Mouse (Mus musculus): ENCODE results near the gene Ccdc183.

Gene Ccdc183

DNA sequence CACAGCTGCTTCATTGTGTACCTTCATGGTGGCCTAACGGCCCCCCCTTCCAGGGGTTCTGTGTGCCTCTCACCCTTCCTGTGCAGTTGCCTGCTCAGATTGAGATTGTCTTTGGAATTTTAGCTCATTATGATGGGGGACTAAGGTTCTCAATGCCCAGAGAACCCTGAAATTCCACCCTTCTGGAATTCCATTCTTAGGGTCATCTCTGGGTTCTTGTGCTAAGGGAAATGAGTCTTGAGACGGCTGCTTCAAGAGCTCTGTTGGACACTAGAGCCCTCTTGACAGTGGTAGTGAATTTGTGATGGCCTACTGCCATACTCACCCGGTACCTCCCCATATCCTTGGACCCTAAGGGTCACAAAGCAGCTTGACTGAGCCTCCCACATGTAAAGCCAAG, at the start of gene Ccdc183:
Gene Ccdc183, minus strand, starts transcription at position 101 of the 400 bp plus-strand sequence.
- DNase-seq (ENCODE audit: low read depth), result no peak

DNA sequence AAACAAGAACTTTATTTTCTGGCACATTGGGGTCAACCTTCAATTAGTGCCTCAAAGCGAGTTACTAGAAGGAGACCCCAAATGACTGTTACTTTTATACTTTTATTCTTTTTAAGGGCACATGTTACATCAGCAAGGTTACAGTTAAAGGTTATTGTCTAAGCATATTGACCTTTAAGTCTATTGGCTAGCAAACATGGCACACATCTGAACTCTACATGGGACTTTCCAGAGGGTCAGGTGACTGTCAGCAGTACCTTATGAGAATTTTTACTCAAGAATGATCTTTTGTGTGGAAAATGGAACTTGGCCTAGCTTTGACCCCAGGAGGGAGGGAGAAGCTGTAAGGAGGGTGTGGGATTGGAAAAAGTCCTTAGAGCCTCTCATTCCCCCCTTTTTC, 49.0 kb upstream of the Ccdc183 start:
- DNase-seq (ENCODE audit: low read depth), result no peak

DNA sequence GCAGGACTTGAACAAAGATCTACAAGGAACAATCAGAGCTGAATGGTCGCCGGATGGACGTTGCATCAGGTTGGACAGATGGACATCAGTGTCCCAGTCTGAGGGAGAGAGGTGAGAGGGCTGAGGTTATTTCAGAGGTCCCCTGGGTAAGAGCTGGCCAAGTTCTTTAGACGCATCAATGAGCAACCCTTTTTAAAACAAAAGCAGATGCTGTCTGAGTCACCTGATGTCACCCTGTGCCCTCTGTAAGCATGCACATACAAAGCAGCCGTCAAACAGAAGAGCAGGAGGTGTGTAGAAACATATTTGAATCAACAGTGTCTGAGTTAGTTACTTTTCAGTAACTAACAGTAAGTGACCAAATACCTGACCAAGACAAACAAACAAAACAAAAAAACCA, 46.6 kb upstream of the Ccdc183 start:
- no peak for DNase-seq (ENCODE audit: low read depth)

DNA sequence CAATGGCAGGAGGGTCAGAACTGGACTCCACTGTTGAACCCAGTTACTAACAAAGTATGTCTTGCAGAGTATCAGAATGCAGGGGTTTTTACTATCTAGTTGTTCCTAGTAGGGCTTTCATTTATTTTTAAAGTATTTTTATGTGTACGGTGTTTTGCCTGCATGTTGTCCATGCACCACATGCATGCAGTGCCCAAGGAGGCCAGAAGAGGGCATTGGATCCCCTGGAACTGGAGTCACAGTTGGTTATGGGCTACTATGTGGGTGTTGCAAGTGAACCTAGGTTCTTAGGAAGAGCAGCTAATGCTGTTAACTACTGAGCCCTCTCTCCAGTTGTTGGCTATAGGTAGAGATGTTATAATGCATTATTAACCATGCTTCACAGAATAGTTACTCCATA, 46.0 kb upstream of the Ccdc183 start:
- DNase-seq (ENCODE audit: low read depth), result peak; percentile 2

DNA sequence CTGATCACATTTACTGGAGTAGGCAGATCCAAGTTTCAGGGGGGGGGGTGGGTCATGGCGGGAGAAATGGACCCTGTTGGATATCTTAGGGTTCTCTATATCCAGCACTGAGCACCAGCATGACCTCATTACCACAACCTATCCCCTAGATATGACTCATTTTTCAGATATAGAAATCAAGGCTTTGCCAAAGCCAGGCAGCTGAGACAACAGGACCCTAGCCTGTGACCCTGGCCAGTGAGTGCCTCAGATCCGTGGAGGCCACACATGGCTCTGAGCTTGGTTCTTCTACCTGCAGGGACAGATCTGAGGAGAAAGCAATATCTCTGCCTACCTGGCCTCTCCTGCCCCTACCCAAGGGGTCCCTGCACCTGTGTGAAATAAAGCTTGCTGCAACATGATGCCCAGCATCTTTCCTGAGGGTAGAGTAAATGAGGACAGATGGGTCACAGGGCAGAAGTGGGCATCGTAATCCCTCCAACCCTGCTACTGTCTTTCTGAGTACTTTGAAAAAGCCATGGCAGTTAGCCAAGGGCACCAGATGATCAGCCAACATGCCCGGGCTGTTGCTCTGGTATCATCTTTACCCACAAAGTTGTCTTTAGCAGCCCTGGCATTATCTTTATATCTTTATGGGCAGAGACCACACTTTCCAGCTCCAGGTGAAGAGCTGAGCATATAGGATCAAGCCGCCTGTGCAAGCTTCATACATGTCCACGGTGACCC, 43.9 kb upstream of the Ccdc183 start:
- no peak for DNase-seq (ENCODE audit: low read depth)

DNA sequence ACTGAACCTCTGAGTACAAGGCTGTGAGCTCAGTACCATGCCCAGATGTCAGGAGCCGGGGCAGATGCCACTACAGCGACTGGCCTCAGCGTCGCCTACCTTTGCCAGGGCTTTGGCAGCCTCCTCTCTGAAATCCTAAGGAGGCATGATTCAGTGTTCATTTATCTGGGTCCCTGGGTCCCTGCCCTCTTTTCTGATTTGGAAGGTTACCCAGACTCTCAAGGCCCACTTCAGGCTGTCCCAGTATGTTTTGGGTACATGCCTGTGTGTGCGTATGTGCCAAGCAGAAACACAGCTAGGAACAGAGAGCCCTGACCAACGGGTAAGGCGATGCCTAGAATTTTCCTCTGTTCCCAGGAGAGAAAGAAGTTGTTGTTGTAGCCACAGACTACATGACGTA, 42.8 kb upstream of the Ccdc183 start:
- no peak for DNase-seq (ENCODE audit: low read depth)

DNA sequence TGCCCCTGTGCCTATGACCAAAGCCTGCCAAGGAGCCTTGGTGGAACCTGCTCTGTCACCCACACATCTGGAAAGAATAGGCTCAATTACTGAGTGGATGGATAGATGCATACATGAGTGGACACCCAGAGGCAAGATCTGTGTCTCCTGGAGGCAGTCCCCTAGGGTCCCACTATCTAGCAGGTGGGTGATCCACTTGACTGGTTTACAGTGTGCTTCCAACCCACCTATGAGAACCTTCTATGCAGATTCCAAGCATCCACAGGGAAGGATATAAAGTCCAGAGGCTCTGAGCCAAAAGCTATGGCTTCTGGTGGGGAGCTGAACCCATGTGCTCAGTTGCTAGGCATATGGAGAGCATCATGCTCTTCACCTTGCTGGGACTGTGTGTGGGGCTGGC, 40.2 kb upstream of the Ccdc183 start, which contains the start of gene Lcn5:
Gene Lcn5, plus strand, starts transcription at position 301 of the 400 bp plus-strand sequence.
- DNase-seq (ENCODE audit: low read depth), result no peak

DNA sequence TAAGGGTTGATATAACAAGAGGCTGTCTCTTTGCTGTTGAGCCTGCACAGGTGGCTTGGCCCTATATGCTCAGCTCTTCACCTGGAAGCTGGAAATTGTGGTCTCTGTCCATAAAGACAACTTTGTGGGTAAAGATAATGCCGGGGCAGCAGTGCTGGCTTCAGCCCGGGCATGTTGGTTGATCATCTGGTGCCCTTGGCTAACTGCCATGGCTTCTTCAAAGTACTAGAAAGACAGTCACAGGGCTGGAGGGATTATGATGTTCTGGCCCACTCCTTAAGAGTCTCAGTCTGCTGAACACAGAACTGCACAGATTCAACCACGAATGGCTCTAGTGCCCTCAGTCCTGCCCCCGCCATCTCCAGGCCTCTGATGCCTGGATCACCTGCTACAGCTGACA, 39.8 kb upstream of the Ccdc183 start:
- DNase-seq (ENCODE audit: low read depth), result no peak

DNA sequence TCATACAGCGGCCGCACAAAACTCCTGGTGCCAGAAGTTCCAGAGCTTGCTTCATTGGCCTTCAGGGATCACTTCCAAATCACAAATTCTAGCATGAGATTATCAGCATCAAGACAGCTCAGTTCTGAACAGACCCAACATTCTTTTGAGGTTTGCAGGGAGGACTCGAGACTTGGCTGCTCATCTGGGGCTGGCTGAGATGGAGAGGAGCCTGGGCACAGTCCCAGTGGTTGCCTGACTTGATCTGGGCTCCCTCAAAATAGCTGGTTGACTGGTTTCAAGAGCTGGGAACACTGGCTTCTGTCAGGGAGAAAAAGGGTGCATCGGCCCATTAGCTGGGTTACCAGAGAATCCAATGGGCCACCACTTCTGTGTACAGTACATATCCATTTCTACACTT, 39.2 kb upstream of the Ccdc183 start:
- DNase-seq (ENCODE audit: low read depth), result no peak

DNA sequence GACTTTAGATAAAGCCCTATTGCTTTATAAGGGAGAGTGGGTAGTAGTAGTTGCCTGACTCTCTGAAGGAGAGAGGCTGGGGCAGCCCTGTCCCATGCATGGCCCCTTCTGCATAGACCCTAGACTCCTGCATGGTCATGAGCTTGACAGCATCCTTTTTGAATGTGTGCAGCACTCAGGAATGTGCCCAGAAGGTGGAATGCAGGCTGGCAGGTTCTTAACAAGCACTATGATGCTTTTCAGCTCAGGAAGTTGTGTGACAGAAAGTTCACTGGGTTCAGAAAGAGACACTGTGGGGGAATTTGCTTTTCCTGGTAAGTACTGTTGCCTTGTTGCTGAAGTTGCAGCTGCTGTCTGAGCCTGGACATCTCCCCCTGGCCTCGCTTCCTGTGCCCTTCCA, 37.0 kb upstream of the Ccdc183 start:
- DNase-seq (ENCODE audit: low read depth), result no peak

DNA sequence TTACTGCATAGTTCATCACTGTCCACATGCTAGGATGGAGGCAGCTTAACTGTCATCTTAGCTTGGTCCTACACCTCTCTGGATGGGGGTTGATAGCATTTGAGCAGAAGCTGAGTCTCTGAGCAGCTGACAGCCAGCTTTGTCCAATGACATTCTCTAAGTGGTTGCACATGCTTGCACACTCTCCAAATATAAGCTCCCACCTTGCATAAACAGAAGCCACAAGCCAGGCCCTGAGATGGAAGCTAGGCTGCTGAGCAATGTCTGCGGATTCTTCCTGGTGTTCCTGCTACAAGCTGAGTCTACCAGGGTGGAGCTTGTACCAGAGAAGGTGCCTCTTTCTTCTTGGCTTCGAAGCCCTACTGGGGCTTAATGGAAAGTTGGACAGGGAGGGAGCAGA, 35.4 kb upstream of the Ccdc183 start, which contains the start of gene Lcn8:
Gene Lcn8, plus strand, starts transcription at position 219 of the 400 bp plus-strand sequence.
- DNase-seq (ENCODE audit: low read depth), result no peak

DNA sequence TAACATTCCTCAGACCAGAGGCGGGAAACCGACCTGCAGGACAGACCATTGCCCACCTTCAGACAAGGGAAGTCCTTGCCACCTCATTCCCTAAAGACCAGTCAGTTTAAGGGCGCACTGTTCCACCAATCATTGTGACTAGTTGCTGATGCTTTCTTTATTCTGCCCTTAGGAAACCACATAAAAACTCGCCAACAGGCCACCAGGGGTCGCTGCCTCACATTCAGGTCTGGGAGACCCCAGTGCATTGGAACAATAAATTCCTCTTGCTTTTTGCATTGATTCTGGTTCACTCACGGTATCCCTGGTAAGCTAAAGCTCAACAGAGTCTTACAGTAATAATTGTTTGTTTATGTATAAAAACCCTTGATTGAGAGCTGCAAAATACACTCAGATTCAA, 22.4 kb upstream of the Ccdc183 start:
- no peak for DNase-seq (ENCODE audit: low read depth)

DNA sequence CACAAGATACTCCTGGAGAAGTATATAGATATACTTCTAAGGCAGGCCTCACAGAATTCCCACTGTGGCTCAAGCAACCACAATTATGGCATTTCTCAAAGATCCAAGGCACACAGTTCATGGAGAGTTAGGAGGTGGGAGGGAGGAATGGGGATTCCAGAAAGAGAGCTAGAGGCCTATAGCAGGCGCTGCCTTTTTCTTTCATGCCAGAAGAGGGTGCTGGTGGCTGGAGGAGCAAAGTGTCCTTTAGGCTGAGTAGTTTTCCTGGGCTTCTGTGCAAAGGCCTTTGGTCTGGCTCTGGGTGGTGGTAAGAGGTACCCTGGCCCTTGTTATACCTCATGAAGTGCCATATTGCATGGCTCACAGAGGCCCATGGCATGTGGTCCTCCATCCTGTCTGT, 16.6 kb upstream of the Ccdc183 start:
- no peak for DNase-seq (ENCODE audit: low read depth)

DNA sequence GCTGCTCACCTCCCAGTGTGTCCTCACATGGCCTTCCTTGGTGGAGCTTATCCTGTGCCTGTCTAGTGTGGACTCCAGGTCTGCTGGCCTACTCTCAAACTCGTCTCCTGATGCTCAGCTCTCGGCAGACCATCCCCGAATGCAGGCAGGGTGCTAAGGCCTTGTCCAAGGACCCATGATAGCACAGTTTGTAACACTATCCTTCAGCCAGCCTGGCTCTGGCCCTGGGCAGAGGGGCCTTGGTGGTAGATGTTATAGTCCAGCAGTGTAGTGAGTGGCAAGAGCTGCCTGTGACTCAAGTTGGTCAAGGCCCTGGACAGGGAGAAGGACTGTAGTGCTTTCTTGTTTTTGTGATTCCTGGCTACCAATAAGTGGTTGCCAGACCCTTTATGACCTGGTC, 16.1 kb upstream of the Ccdc183 start:
- no peak for DNase-seq (ENCODE audit: low read depth)

DNA sequence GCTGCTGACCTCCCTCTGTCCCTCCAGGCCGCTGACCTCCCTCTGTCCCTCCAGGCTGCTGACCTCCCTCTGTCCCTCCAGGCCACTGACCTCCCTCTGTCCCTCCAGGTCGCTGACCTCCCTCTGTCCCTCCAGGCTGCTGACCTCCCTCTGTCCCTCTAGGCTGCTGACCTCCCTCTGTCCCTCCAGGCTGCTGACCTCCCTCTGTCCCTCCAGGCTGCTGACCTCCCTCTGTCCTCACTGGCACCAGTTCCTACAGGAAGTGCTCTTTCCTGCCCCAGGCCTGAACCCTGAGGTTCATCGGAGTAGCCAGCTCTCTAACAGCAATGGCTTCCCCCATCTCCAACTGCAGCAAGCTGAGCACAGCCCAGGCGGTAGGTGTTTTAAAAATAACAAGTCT, 11.3 kb upstream of the Ccdc183 start:
- DNase-seq (ENCODE audit: low read depth), result no peak

DNA sequence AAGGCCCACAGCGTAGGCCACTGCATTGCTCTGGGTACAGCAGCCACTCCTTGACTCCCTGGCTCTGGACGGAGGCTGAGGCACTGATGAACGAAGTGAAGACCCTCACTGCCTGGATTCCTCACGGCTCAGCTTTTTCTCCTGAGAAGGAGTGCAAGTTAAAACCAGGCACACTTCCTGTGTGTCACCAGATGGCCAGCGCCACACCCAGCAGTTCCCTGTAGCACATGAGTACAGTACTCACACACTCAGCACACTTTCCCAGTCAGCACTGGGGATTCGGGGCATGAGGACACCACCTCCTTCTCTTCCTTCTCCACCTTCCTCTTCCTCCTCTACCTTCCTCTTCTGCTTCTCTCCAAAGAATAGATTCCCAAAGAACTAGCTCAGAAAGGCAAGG, 10.3 kb upstream of the Ccdc183 start, which contains the start of gene Fcna:
Gene Fcna, minus strand, starts transcription at position 220 of the 400 bp plus-strand sequence.
- DNase-seq (ENCODE audit: low read depth), result no peak

DNA sequence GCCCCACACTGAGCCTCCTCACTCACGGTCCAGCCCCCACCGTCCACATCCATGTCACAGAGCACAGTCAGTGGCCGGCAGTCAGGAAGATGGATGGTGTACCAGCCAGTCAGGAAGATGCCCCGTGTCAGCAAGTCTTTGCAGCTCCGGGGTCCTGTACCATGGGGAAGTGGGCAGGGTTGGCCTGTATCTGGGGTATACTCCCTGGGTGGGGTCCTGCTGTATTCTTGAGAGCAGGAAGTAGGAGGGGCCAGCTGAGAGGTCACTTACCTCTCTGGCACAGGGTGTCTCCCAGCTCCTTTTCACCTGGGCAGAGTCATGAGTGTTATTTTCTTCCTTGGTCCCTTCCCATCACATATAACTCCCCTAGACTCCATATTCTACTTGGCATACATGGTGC, 8.5 kb upstream of the Ccdc183 start:
- no peak for DNase-seq (ENCODE audit: low read depth)

DNA sequence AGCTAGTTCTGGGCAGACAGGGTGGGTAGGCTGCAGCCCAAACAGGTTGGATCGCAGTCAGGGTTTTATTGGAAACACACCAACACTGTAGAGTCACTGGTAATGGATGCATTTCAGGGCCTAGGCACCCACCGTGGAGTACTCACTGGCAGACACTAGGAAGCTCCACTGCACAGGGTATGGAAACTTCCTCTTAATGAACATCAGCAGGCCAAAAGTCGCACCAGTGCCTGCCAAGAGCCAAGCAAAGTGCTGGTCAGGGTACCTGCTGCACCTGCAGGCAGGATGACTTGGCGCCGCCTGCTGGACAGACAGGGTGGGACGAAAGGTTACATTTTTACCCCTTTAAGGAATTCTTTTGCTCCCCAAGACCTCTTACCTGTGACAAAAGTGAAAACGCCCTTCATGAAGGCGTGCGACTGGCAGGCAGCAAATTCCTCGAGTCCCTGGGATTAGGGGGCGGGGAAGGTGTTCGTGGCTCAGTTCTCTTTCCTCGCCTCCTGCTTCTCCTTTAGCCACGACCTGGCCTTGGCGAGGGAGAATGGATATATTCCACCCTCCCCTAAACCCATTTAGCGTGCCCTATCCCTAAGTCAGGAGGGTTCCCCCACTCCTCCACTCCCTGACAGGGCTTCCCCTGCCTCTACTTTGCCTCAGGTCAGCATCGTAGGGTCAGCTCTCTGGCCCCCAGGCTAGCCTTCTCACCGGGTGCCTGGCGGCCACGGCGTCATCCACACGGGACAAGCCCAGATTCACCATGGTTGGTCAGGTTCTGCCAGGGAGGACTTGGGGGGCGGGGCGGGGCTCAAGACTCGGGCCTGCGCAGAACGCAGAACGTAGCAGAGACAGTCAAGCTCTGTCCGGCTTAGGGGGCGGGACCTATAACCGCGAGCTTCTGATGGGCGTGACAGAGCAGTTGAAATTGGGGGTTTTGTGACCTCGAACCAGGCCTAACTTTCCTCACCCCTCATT, 4.0 kb upstream of the Ccdc183 start, which contains the start of gene Tmem141:
Gene Tmem141, minus strand, starts transcription at position 777 of the 972 bp plus-strand sequence.
- peak; percentile 62 for DNase-seq (ENCODE audit: low read depth)

DNA sequence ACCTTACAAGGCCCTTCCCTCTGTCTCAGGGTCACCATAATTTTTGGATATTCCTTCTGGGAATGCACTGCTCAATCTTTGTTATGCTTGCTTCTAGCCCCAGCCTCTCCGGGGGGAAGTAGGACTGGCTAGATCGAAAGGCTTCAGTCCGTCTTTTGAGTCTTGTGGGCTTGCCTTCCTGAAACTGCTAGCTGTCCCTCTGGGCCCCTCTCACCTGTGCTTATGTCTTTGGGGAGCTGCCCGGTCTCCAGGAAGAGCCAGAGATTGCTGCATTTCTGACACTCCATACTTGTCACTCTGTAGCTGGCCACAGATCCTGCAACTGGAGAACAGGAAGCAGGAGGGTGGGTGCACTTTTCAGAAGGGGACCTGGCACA, 3.4 kb upstream of the Ccdc183 start:
- no peak for DNase-seq (ENCODE audit: low read depth)

DNA sequence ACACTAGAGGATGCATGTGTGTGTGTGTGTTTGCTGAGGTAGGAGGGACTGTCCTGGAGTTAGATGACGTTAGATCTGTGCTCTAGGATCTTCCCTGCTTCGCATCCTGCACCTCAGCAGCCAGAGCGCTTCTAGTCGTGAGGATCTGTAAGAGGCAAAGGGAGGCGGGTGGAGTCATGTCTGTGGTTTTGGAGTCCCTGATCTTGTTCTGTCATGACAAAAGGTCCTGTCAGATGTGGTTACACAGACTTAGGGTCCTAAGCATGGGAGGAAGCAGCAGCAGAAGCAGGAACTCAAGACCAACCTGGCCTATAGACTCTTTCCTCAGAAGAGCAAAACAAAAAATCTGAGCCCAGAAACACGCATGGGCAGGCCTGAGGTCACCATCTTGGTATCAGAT, 2.9 kb upstream of the Ccdc183 start:
- DNase-seq (ENCODE audit: low read depth), result no peak

DNA sequence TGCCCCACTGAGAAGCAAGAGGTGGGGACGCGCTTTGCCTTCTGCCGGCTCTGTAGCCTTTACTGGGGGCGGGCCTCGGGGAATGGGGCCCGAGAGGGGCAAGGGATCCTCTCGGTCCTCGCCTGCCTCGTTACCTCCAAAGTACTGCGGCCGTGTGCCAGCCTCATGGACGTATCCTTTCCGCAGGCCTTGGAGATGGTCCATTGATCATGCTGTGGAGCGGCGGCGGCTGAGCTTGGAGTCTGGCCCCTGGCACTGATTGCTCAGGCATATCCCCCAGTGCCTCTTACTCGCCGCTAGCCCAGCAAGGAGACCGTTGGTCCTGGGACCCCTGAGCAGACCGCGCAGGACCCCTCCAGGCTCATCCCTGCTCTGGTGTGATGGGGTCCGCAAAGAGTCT, 1.1 kb downstream of the Ccdc183 start:
- DNase-seq (ENCODE audit: low read depth), result no peak

DNA sequence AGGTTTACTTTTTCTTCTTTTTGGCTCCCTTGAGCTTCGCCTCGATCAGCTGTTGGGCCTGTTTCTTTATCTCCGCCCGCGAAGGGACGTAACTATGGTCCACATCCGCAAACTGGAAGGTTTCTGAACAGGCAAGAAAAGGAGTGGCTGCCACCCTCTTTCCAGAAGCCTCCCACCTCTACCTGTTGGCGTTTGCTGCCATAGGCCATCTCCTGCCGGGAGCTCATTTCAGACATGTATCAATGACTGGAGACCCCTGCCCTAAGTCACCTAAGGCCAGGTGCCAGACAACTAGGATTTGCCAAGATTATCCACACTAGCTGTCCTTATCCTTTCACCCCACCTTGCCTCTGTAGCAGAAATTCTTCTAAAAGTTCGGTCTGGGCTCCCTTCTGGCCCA, 8.8 kb downstream of the Ccdc183 start:
- no peak for DNase-seq (ENCODE audit: low read depth)

All from c-Kit-positive CD71-positive TER-119-negative erythroid progenitor cells, embryonic 14.5 days (primary cell).